8 mouse cellular contexts compared by ENCODE assay signal in the genomic region with DNA sequence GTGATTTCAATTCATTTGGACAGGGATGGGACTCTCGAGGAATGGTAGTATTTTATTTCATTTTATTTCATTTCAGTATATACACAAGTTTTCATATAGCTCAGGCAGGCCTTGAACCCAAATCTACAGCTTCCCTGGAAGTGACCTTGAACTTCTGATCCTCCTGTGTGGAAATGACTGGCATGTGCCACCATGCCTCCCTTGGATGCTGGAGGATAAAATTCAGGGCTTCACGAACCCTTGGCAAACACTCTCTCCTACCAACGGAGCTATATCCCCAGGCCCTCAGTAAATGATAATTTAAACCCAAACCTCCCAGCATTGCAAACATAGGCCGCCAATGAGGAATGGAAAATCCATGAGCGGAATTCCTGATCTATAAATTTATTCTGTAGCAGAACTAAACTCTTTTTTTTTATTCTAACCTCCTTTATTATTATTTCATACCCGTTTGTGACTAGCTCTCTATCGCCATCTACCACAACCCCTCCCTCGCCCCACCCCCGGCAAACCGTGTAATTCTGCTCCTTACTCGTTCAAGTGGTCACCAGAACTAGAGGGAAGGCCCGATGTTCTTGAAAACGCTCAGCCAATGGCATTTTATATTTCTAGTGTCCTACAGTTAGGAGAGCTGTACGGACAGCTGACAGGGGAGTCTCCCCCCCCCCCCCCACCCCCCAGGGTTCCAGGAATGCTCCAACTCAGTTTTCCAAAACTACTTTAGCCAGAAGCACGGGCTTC. TPM values are rescaled to one million over a fixed set of nuclear protein-coding genes. Genes with fewer than 3 reads are reported as not detected.
A peak's percentile ranks its signal among the peaks of the same experiment; 100 is the strongest.
DNase-seq lines count a peak whose midpoint lies in the region; ATAC-seq and TF ChIP-seq lines count a peak whose summit lies in the region.

No protein-coding gene starts in this region.

- no peak for TF ChIP-seq RAD21 in MEL (IDR thresholded peaks at IDR 0.05; ENCODE audit: low read depth, low read length)

- no peaks in the 10 kb centered on the region for H3K9me3 ChIP-seq in MEL (replicated peaks; ENCODE audit: insufficient read depth, low read length)
- no peaks in the 10 kb centered on the region for H3K9me3 ChIP-seq in forebrain, embryonic 16.5 days (ENCODE audit: control insufficient read depth, low read length)
- H3K9me3 ChIP-seq in kidney, postnatal 0 days (replicated peaks; ENCODE audit: low read length) = no peaks in the 10 kb centered on the region
- H3K9me3 ChIP-seq in stomach, postnatal 0 days (ENCODE audit: control insufficient read depth, low read length) = no peaks in the 10 kb centered on the region

- no peaks in the 10 kb centered on the region for H3K27me3 ChIP-seq in MEL (ENCODE audit: control insufficient read depth in 1 of 2, insufficient read depth in 2 of 2, low read length in 2 of 2)
- 0 out of 2 replicates have a peak, but pooled peaks cover 2% of the 10 kb centered on the region for H3K27me3 ChIP-seq in forebrain, embryonic 16.5 days (replicated peaks; ENCODE audit: control insufficient read depth, insufficient read depth, low read length)
- H3K27me3 ChIP-seq in kidney, postnatal 0 days (ENCODE audit: insufficient read depth, low read length) = no peaks in the 10 kb centered on the region
- no peaks in the 10 kb centered on the region for H3K27me3 ChIP-seq in stomach, postnatal 0 days (ENCODE audit: control insufficient read depth, insufficient read depth, low read length)

- peaks cover 10 to 11% of the 10 kb centered on the region in 2 experiments; a peak in 3 of 4 replicates for H3K4me1 ChIP-seq in MEL (ENCODE audit: control insufficient read depth in 1 of 2, insufficient read depth in 2 of 2, low read length in 2 of 2)
- peaks cover 17% of the 10 kb centered on the region for H3K4me1 ChIP-seq in forebrain, embryonic 16.5 days (replicated peaks; ENCODE audit: control insufficient read depth, insufficient read depth, low read length)
- no peaks in the 10 kb centered on the region for H3K4me1 ChIP-seq in kidney, postnatal 0 days (replicated peaks; ENCODE audit: insufficient read depth, low read length)
- H3K4me1 ChIP-seq in stomach, postnatal 0 days (replicated peaks; ENCODE audit: control insufficient read depth, insufficient read depth) = peaks cover 11% of the 10 kb centered on the region

- H3K79me2 ChIP-seq in MEL (ENCODE audit: control insufficient read depth, insufficient read depth, low read length, poor library complexity) = peaks cover 23% of the 10 kb centered on the region

- peak overlapping the region; percentile 80 for H3K9ac ChIP-seq in MEL (ENCODE audit: control insufficient read depth, low read depth, low read length, poor library complexity, severe bottlenecking)
- H3K9ac ChIP-seq in forebrain, embryonic 16.5 days (replicated peaks; ENCODE audit: low read depth, low read length) = peak overlapping the region; percentile 83; the same call in 1 of the 2 replicates
- peak overlapping the region; percentile 84 for H3K9ac ChIP-seq in kidney, postnatal 0 days (ENCODE audit: low read depth, low read length)
- H3K9ac ChIP-seq in stomach, postnatal 0 days (ENCODE audit: low read length) = peak overlapping the region; percentile 90

- H3K36me3 ChIP-seq in MEL (ENCODE audit: control insufficient read depth in 1 of 2, insufficient read depth in 2 of 2, low read length in 2 of 2) = peaks cover 2 to 9% of the 10 kb centered on the region in 2 experiments; a peak in 3 of 4 replicates
- no peaks in the 10 kb centered on the region for H3K36me3 ChIP-seq in forebrain, embryonic 16.5 days (ENCODE audit: control insufficient read depth, insufficient read depth)
- H3K36me3 ChIP-seq in kidney, postnatal 0 days (ENCODE audit: insufficient read depth, low read length) = peaks cover 7% of the 10 kb centered on the region; the same call in 1 of the 2 replicates
- no peaks in the 10 kb centered on the region; the same call in none of the 2 replicates for H3K36me3 ChIP-seq in stomach, postnatal 0 days (ENCODE audit: control insufficient read depth, insufficient read depth, low read length)

- no peak for ATAC-seq in forebrain, embryonic 16.5 days
- no peak for ATAC-seq in kidney, postnatal 0 days (replicated peaks; ENCODE audit: low FRiP score, low read depth)
- no peak for ATAC-seq in stomach, postnatal 0 days (ENCODE audit: low FRiP score, low TSS enrichment)

- H3K4me2 ChIP-seq in forebrain, embryonic 16.5 days (ENCODE audit: low read length) = peak overlapping the region; percentile 84
- H3K4me2 ChIP-seq in kidney, postnatal 0 days (ENCODE audit: low read length) = peak overlapping the region; percentile 70
- peak overlapping the region; percentile 86 for H3K4me2 ChIP-seq in stomach, postnatal 0 days (replicated peaks; ENCODE audit: low read depth)

- peak overlapping the region; percentile 84 to 99 for H3K4me3 ChIP-seq in MEL (ENCODE audit: control insufficient read depth in 1 of 2, insufficient read depth in 1 of 2, low read depth in 2 of 2, low read length in 2 of 2)
- H3K4me3 ChIP-seq in forebrain, embryonic 16.5 days (replicated peaks; ENCODE audit: low read length) = peak overlapping the region; percentile 86
- peak overlapping the region; percentile 83 for H3K4me3 ChIP-seq in kidney, postnatal 0 days (replicated peaks; ENCODE audit: low read depth, low read length)
- peak overlapping the region; percentile 78 for H3K4me3 ChIP-seq in stomach, postnatal 0 days (ENCODE audit: low read depth, low read length)

- intact Hi-C loops in gastrocnemius, postnatal 14 days (cut with DNase I; ENCODE audit: low total_unique reads) = no loop called here

- peak; percentile 45 for DNase-seq in gastrocnemius, adult 18-20 months (ENCODE audit: low spot score)
- no peak for DNase-seq in gastrocnemius, postnatal 14 days
- peak; percentile 79 for DNase-seq in MEL (ENCODE audit: low read depth, low spot score)
- DNase-seq in kidney, postnatal 0 days (ENCODE audit: low spot score) = peak; percentile 65
- DNase-seq in lung, postnatal 36 days = peak; percentile 72
- peak; percentile 62 for DNase-seq in stomach, postnatal 0 days (ENCODE audit: low spot score)
- no peak for DNase-seq in layer of hippocampus, adult 9-10 months (ENCODE audit: low spot score)

- no peak for TF ChIP-seq EP300 in MEL (IDR thresholded peaks at IDR 0.05; ENCODE audit: low read depth in 1 of 2, low read length in 2 of 2)
- TF ChIP-seq EP300 in stomach, postnatal 0 days (optimal IDR thresholded peaks at IDR 0.05) = no peak

- H3K27ac ChIP-seq in MEL (ENCODE audit: control insufficient read depth, low read depth, low read length) = peak overlapping the region; percentile 29
- no peak overlapping the region for H3K27ac ChIP-seq in forebrain, embryonic 16.5 days (ENCODE audit: low read length)
- H3K27ac ChIP-seq in kidney, postnatal 0 days = peak overlapping the region; percentile 94
- peak overlapping the region; percentile 96 for H3K27ac ChIP-seq in stomach, postnatal 0 days (replicated peaks)

- TF ChIP-seq POLR2A in MEL (IDR thresholded peaks at IDR 0.05; ENCODE audit: control insufficient read depth in 1 of 2, insufficient read depth in 1 of 2, low read depth in 1 of 2, low read length in 2 of 2, poor library complexity in 1 of 2) = no peak

- peak in 2 of 3 experiments; percentile 13 to 16; a peak in 2 of 6 replicates for TF ChIP-seq CTCF in MEL (IDR thresholded peaks at IDR 0.05 in 2 of 3, conservative IDR thresholded peaks at IDR 0.05 in 1 of 3; ENCODE audit: control insufficient read depth in 1 of 3, insufficient read depth in 1 of 3, low read depth in 2 of 3, low read length in 3 of 3, poor library complexity in 1 of 3, severe bottlenecking in 1 of 3)
- TF ChIP-seq CTCF in kidney, postnatal 0 days (IDR thresholded peaks at IDR 0.05; ENCODE audit: low read depth) = peak; percentile 18; the same call in 1 of the 2 replicates
- TF ChIP-seq CTCF in stomach, postnatal 0 days (IDR thresholded peaks at IDR 0.05; ENCODE audit: low read depth) = peak; percentile 54

- WGBS in forebrain, embryonic 16.5 days = 21% methylated on average over 15 of the region's 15 CpGs
- WGBS in kidney, postnatal 0 days = 21% methylated on average over 15 of the region's 15 CpGs
- 16% methylated on average over 15 of the region's 15 CpGs for WGBS in stomach, postnatal 0 days

TF ChIP-seq in MEL, 35 proteins besides CTCF, POLR2A, EP300 and RAD21:
- TF ChIP-seq MAZ (IDR thresholded peaks at IDR 0.05; ENCODE audit: low read depth, low read length) = peak; percentile 56; the same call in 1 of the 2 replicates
- 0 out of 2 replicates have a peak, but pooled peaks have one; percentile 28 for TF ChIP-seq ZNF384 (IDR thresholded peaks at IDR 0.05; ENCODE audit: low read depth, low read length)
- no peak for TF ChIP-seq GABPA (IDR thresholded peaks at IDR 0.05; ENCODE audit: low read depth, low read length)

RNA-seq across cellular contexts. Expression of a gene that starts 1.8 kb away (rescaled TPM):
- 100 to 1,000 TPM; 116 to 125 TPM for total RNA-seq in gastrocnemius, adult 18-20 months (2021)
- total RNA-seq in gastrocnemius, postnatal 14 days (2021) = 100 to 1,000 TPM; 136 to 145 TPM
- 97.6 and 99.4 TPM in 2 replicates for total RNA-seq in MEL (2012; rRNA removed)
- 100 to 1,000 TPM in 1 of 2 experiments, not detected in 1; 281 TPM for polyA plus RNA-seq in MEL (2012; ENCODE audit: insufficient read depth in 1 of 2, insufficient read length in 2 of 2, low read depth in 1 of 2, low replicate concordance in 2 of 2, missing spikeins in 1 of 2)
- polyA plus RNA-seq in forebrain, embryonic 16.5 days (2015; fragmentation: Nextera tagmentation; extraction: Ambion mirVana) = 105 and 106 TPM in 2 replicates
- polyA plus RNA-seq in kidney, postnatal 0 days (2015; fragmentation: Nextera tagmentation; extraction: Ambion mirVana) = 318 and 327 TPM in 2 replicates
- 197 and 217 TPM in 2 replicates for polyA plus RNA-seq in stomach, postnatal 0 days (2015; fragmentation: Nextera tagmentation; extraction: Ambion mirVana)

RNA-seq across cellular contexts. Expression of a gene that starts 33.4 kb away (rescaled TPM):
- under 1 TPM; 0.18 to 0.24 TPM for total RNA-seq in gastrocnemius, adult 18-20 months (2021)
- under 1 TPM in 1 of 2 experiments, not detected in 1; 0.13 TPM for total RNA-seq in gastrocnemius, postnatal 14 days (2021)
- total RNA-seq in MEL (2012; rRNA removed) = 0.08 TPM in 1 of 2 replicates, not detected in the other
- polyA plus RNA-seq in MEL (2012; ENCODE audit: insufficient read depth in 1 of 2, insufficient read length in 2 of 2, low read depth in 1 of 2, low replicate concordance in 2 of 2, missing spikeins in 1 of 2) = under 1 TPM in 1 of 2 experiments, not detected in 1; 0.10 TPM
- 0.12 TPM in 1 of 2 replicates, not detected in the other for polyA plus RNA-seq in forebrain, embryonic 16.5 days (2015; fragmentation: Nextera tagmentation; extraction: Ambion mirVana)
- 0.23 and 0.29 TPM in 2 replicates for polyA plus RNA-seq in kidney, postnatal 0 days (2015; fragmentation: Nextera tagmentation; extraction: Ambion mirVana)
- 0.32 and 0.65 TPM in 2 replicates for polyA plus RNA-seq in stomach, postnatal 0 days (2015; fragmentation: Nextera tagmentation; extraction: Ambion mirVana)

RNA-seq across cellular contexts. Expression of a gene that starts 38.5 kb away (rescaled TPM):
- 1 to 10 TPM; 6.6 to 8.7 TPM for total RNA-seq in gastrocnemius, adult 18-20 months (2021)
- total RNA-seq in gastrocnemius, postnatal 14 days (2021) = 10 to 100 TPM; 25.9 to 31.8 TPM
- total RNA-seq in MEL (2012; rRNA removed) = not detected in 2 replicates
- polyA plus RNA-seq in MEL (2012; ENCODE audit: insufficient read depth in 1 of 2, insufficient read length in 2 of 2, low read depth in 1 of 2, low replicate concordance in 2 of 2, missing spikeins in 1 of 2) = not detected
- 0.92 and 1.3 TPM in 2 replicates for polyA plus RNA-seq in forebrain, embryonic 16.5 days (2015; fragmentation: Nextera tagmentation; extraction: Ambion mirVana)
- 7.4 and 7.6 TPM in 2 replicates for polyA plus RNA-seq in kidney, postnatal 0 days (2015; fragmentation: Nextera tagmentation; extraction: Ambion mirVana)
- polyA plus RNA-seq in stomach, postnatal 0 days (2015; fragmentation: Nextera tagmentation; extraction: Ambion mirVana) = 1.9 TPM in 2 replicates

Comparison
In these comparisons a context has a peak if more than half of its experiments do, and no peak if none do; other contexts are left out.
1. DNase-seq: peak in gastrocnemius, adult 18-20 months (single experiment), MEL (single experiment), kidney, postnatal 0 days (single experiment), lung, postnatal 36 days (single experiment) and stomach, postnatal 0 days (single experiment); none in gastrocnemius, postnatal 14 days (single experiment) and layer of hippocampus, adult 9-10 months (single experiment).
2. Peak in every context shown above with its lines, with median percentiles within 50 percentile points of each other: H3K4me3 ChIP-seq, H3K9ac ChIP-seq, CTCF ChIP-seq and H3K4me2 ChIP-seq.